Mouse (Mus musculus) liver, embryonic 14.5 days (tissue): Measurements from ENCODE around the gene Palmd.

Experiments used
- CTCF ChIP-seq: IDR thresholded peaks from 2 replicates; pipeline ENCODE4 v1.5.1; 2016; ENCODE audit warnings: antibody characterized with exemption, low read depth, control low read depth
- EP300 ChIP-seq: IDR thresholded peaks from 2 replicates; pipeline ENCODE4 v1.6.1; 2016; ENCODE audit warnings: antibody characterized with exemption, low read depth

DNA sequence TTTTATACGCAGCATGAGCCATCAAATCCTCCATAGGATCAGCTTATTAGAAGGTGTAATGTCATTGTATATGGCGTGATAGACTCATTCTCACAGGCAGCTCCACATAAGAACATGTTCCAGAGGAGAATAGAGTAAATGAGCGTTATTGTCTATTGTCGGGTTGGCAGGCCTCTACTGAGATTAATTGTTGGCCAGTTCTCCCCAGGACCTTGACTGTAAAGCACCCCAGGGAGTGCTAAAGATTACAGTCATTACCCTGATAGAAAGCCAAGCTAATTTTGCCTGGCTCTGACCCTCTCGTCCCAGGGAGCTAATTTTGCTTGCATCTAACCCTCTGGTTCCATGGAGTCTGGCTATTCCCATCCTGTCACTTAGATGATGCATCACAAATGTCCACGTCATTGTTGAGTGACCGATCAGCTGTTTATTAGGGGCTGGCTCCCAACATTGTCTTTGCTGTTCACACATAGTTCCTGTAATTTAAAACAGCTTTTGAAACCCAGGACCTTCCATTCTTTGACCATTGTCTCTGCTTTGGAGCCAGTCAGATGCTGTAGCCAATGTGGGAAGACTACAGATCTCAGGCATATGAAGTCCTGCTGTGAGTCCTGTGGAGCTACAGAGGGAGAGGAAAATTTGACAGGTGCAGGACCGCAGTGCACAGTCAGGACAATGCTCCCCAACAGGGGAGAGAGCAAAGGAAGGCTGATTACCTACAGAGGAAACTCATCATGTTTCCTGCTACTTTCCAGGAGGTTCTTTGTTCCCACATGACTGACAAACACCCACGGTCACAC lies 33.1 kb upstream of the Palmd start:
- TF ChIP-seq EP300 = no peak
- TF ChIP-seq CTCF = no peak
